Mouse (Mus musculus) macrophage (primary cell): ENCODE results near the gene Nrgn. TPM values are rescaled to one million over a fixed set of nuclear protein-coding genes. Genes with fewer than 3 reads are reported as not detected.

ENCODE experiments used
- H3K27ac ChIP-seq: fragments of 350-480 bp; formaldehyde crosslinking; 2 replicates; pipeline ENCODE4 v1.9.0; 2021
- H3K36me3 ChIP-seq: fragments of 350-480 bp; formaldehyde crosslinking; 2 replicates; pipeline ENCODE4 v1.9.0; 2021; ENCODE audit errors: inconsistent target
- H3K4me3 ChIP-seq: fragments of 350-480 bp; formaldehyde crosslinking; 2 replicates; pipeline ENCODE4 v1.9.0; 2021; ENCODE audit errors: inconsistent target
- H3K79me2 ChIP-seq: fragments of 350-480 bp; formaldehyde crosslinking; 2 replicates; pipeline ENCODE4 v1.9.0; 2021; ENCODE audit errors: inconsistent target
- WGBS: methylation state at CpG from one replicate; pipeline ENCODE4 v1.1.7; 2026; ENCODE audit warnings: inconsistent platforms; ENCODE audit not compliant: missing documents; 5-methylcytosine and 5-hydroxymethylcytosine counted together
- polyA plus RNA-seq: library from polyadenylated mRNA; stranded (reverse); fragments of 250-400 nt; gene quantifications from 3 replicates; pipeline ENCODE4 v1.2.4, GENCODE M21; 2018; ENCODE audit warnings: inconsistent platforms
- total RNA-seq, 78 experiments: library from RNA; depleted of rRNA; stranded (reverse); fragments of 250-400 nt; gene quantifications; 1 replicate in 9 of 78; 2 replicates in 24 of 78; 3 replicates in 43 of 78; 4 replicates in 2 of 78; pipeline ENCODE4 v1.2.4; 2018; ENCODE audit warnings: inconsistent platforms in 56 of 78

Nrgn gene
- total RNA-seq (2018; cell fraction: chromatin; rRNA removed) = under 1 TPM in 7 of 26 experiments, not detected in 19; 0.51 to 0.98 (median 0.80) TPM
- total RNA-seq (2018; cell fraction: cytosol; rRNA removed) = 1 to 10 TPM in 1 of 26 experiments, under 1 TPM in 23, not detected in 2; 0.11 to 1.4 (median 0.43) TPM
- total RNA-seq (2018; cell fraction: nucleus; rRNA removed) = 1 to 10 TPM in 3 of 26 experiments, under 1 TPM in 10, not detected in 13; 0.36 to 1.1 (median 0.75) TPM
- polyA plus RNA-seq = 0.50 to 1.4 TPM (median 0.82 TPM) in 3 replicates

GRCm38 (mm10) chr9:37552536-37553293 is at the start of gene Nrgn:
Gene Nrgn, minus strand, starts transcription at chr9:37552904.
- H3K79me2 ChIP-seq = no peaks in the 10 kb centered on the region
- no peak within 1 kb of the TSS for H3K4me3 ChIP-seq
- 11% methylated on average over 25 of the region's 31 CpGs for WGBS
- H3K27ac ChIP-seq = no peak within 1 kb of the TSS
- no peaks in the 10 kb centered on the region for H3K36me3 ChIP-seq

- Histone ChIP-seq H3K79me2 (no peaks in the 10 kb centered on the region), H3K4me3 (no peak overlapping the region), H3K27ac (no peak overlapping the region), H3K36me3 (no peaks in the 10 kb centered on the region)
- WGBS = 100% methylated on average over 2 of the region's 2 CpGs
These were observed 48.0 kb upstream of the Nrgn start for GRCm38 (mm10) chr9:37600538-37601205.

GRCm38 (mm10) chr9:37598637-37599036 is 45.9 kb upstream of the Nrgn start:
- Histone ChIP-seq H3K4me3 (no peak overlapping the region), H3K27ac (no peak overlapping the region), H3K79me2 (no peaks in the 10 kb centered on the region), H3K36me3 (no peaks in the 10 kb centered on the region)
- 83% methylated on average over 1 of the region's 2 CpGs for WGBS

GRCm38 (mm10) chr9:37595570-37595969 is 42.9 kb upstream of the Nrgn start:
- Histone ChIP-seq H3K4me3 (no peak overlapping the region), H3K79me2 (no peaks in the 10 kb centered on the region), H3K36me3 (no peaks in the 10 kb centered on the region), H3K27ac (no peak overlapping the region)
- WGBS = 20% methylated on average over 1 of the region's 1 CpGs

GRCm38 (mm10) chr9:37593690-37594089 is 41.0 kb upstream of the Nrgn start:
- H3K36me3 ChIP-seq = no peaks in the 10 kb centered on the region
- WGBS = 94% methylated on average over 3 of the region's 3 CpGs
- no peak overlapping the region for H3K27ac ChIP-seq
- no peaks in the 10 kb centered on the region for H3K79me2 ChIP-seq
- no peak overlapping the region for H3K4me3 ChIP-seq

GRCm38 (mm10) chr9:37592633-37593032 is 39.9 kb upstream of the Nrgn start:
- Histone ChIP-seq H3K36me3 (no peaks in the 10 kb centered on the region), H3K27ac (no peak overlapping the region), H3K4me3 (no peak overlapping the region), H3K79me2 (no peaks in the 10 kb centered on the region)
- WGBS = 26% methylated on average over 6 of the region's 6 CpGs

- WGBS = 74% methylated on average over 2 of the region's 2 CpGs
- H3K27ac ChIP-seq = no peak overlapping the region
- no peak overlapping the region for H3K4me3 ChIP-seq
- no peaks in the 10 kb centered on the region for H3K79me2 ChIP-seq
- H3K36me3 ChIP-seq = no peaks in the 10 kb centered on the region
These were observed 39.3 kb upstream of the Nrgn start for GRCm38 (mm10) chr9:37592025-37592424.

GRCm38 (mm10) chr9:37590381-37590780 is 37.7 kb upstream of the Nrgn start:
- no peaks in the 10 kb centered on the region for H3K36me3 ChIP-seq
- H3K4me3 ChIP-seq = no peak overlapping the region
- no peak overlapping the region for H3K27ac ChIP-seq
- H3K79me2 ChIP-seq = no peaks in the 10 kb centered on the region
- WGBS = 27% methylated on average over 4 of the region's 4 CpGs

GRCm38 (mm10) chr9:37586718-37587117 is 34.0 kb upstream of the Nrgn start:
- Histone ChIP-seq H3K4me3 (no peak overlapping the region), H3K27ac (no peak overlapping the region), H3K36me3 (no peaks in the 10 kb centered on the region), H3K79me2 (no peaks in the 10 kb centered on the region)
- WGBS = 87% methylated on average over 4 of the region's 4 CpGs

- 95% methylated on average over 5 of the region's 5 CpGs for WGBS
- Histone ChIP-seq H3K36me3 (no peaks in the 10 kb centered on the region), H3K4me3 (no peak overlapping the region), H3K79me2 (no peaks in the 10 kb centered on the region), H3K27ac (no peak overlapping the region)
These were observed 30.9 kb upstream of the Nrgn start for GRCm38 (mm10) chr9:37583594-37583993.

GRCm38 (mm10) chr9:37576436-37576930 is 23.8 kb upstream of the Nrgn start:
- H3K79me2 ChIP-seq = no peaks in the 10 kb centered on the region
- 17% methylated on average over 14 of the region's 14 CpGs for WGBS
- no peak overlapping the region for H3K27ac ChIP-seq
- H3K4me3 ChIP-seq = no peak overlapping the region
- H3K36me3 ChIP-seq = no peaks in the 10 kb centered on the region

GRCm38 (mm10) chr9:37572204-37572876 is 19.6 kb upstream of the Nrgn start:
- no peaks in the 10 kb centered on the region for H3K36me3 ChIP-seq
- no peak overlapping the region for H3K27ac ChIP-seq
- WGBS = 42% methylated on average over 3 of the region's 3 CpGs

GRCm38 (mm10) chr9:37569231-37569835 is 16.6 kb upstream of the Nrgn start:
- Histone ChIP-seq H3K4me3 (no peak overlapping the region), H3K79me2 (no peaks in the 10 kb centered on the region), H3K27ac (no peak overlapping the region), H3K36me3 (no peaks in the 10 kb centered on the region)
- WGBS = 63% methylated on average over 2 of the region's 2 CpGs

More at GRCm38 (mm10) chr9:37572204-37572876, 19.6 kb upstream of the Nrgn start:
- H3K79me2 ChIP-seq = no peaks in the 10 kb centered on the region
- no peak overlapping the region for H3K4me3 ChIP-seq

GRCm38 (mm10) chr9:37568605-37569214 is 16.0 kb upstream of the Nrgn start:
- Histone ChIP-seq H3K27ac (no peak overlapping the region), H3K36me3 (no peaks in the 10 kb centered on the region), H3K4me3 (no peak overlapping the region), H3K79me2 (no peaks in the 10 kb centered on the region)
- WGBS = 38% methylated on average over 4 of the region's 4 CpGs
